Mouse (Mus musculus): Measurements from ENCODE around the gene Map3k13.

Map3k13 gene

DNA sequence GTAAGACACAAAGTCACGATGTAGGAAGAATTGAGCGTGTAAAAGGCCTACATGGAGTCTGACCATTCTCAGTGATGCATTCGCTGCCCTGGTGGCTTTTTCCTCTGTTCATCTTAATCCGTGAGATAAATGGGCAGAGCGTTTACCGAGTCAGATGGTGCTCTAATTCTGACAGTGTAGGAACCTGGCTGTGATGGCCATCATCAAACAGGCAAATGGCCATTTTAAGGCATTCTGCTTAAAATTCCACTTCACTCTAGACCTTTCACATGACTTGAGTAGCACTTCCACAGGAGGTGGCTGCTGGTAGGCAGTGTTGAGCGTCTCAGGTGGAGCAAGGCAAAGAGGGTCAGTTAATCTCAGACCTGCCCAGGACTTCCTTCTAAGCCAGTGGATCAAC, 58.2 kb downstream of the Map3k13 start:
- DNase-seq (ENCODE audit: low spot score), result no peak

DNA sequence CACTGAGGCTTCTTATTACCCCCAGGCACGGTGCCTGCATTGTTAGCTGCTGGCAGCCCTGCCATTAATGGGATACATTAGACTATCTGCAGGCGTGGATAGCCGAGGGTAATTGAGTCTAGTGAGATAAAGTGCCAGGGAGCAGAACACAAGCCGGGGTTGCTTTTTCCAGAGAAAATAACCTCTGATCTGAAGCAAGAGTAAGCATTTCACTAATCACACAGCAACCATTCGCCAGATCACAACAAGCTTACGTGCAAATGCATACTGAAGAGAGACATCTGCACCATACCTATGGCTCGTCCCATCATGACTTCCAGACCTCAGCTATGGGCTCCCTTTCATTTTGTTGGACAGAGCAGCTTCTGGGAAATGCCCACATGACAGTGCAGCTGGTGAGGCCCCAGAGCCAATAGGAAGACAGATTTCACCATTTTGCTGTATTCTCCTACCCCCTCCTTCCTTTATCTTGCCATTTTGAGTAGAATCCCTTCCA, 59.3 kb downstream of the Map3k13 start:
- no peak for DNase-seq (ENCODE audit: low spot score)

DNA sequence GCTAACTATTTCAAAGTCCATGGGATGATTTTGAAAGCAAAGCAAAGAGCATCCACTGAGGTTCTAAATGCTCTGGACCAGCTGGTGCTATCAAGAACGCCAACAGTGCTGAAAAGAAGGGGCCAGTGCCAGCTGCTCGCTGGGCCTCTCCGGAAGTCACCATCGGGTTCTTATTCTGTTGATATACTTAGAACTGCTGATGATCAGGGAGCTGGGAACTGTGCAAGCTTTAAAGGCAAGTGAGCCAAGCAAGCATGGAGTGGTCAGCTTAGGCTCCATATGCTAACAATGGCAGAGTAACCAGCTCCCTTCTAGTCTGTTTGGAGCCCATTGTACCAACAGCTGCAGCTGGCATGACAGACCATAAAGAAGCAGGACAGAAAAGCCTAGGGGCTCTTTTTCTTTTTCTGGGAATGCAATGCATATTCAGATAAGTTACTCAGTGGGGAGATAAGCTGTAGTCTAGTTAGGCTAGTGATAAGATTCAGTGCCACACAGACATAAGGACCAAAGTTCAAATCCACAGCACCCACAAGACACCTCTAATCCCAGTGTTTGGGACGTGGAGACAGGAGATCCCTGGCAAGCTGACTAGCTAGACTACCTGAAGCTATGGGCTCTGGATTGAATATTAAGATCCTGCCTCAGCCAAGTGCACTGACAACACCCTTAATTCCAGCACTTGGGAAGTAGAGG, 60.6 kb downstream of the Map3k13 start:
- DNase-seq (ENCODE audit: low spot score), result no peak

DNA sequence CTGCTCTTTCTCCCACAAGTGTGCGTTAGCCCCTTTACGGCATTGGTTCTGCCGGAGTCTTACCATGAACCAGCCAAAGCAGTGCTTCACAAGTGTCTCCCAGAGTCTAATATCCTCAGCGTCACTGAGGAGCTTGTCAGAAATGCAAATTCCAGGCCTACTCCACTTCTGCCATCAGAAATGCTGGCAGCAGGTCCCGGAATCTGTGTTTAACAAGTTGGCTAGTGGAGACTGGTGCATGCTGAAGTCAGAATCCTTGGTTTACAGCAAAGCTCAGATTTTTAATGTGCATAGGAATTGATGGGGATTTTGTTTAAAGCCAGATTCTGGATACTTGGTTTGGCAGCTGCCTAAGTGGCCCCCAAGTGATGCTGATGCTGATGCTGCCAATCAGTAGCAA, 62.0 kb downstream of the Map3k13 start:
- DNase-seq (ENCODE audit: low spot score), result no peak

DNA sequence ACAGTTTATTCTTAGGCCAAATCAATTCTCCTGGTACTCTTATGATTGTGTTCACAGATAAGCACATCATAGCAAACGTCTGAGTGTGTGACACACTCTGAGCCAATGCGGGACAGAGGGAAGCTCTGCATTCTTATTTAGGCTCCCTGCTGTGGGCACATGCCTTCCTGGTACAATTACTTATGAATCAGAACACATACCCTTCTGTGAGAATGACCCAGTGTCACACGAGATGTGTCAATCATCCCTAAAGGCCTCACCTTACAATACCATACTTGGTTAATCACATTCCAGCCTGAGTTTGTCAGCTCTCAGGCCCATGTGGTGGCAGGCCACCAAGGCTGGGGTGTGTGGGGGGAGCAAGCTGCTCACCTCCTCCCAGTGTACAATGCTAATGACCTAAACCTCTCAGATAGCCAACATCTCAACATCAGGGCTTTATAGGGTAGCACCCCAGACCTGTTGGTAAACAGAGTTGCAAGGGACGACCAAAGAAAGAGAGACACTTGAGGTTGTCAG, 63.0 kb downstream of the Map3k13 start:
- DNase-seq (ENCODE audit: low spot score), result no peak

DNA sequence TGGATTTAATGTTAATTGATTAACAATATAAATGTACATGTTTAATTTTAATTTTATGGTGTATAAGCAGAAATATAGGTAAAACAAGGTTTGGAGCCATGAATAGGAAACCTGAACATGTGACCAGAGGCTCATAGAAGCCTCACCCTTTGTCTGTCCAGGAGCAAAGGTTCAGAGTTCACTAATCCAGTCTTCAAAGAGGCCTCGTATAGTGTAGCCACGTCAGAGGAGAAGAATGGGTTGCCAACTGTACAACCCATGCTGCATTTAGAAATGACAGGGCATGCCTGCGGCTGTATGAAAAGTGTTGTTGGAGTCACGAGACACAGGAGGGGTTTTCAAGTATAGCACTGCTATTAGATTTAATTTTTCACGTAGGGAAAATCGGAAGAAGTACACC, 64.0 kb downstream of the Map3k13 start:
- no peak for DNase-seq (ENCODE audit: low spot score)

DNA sequence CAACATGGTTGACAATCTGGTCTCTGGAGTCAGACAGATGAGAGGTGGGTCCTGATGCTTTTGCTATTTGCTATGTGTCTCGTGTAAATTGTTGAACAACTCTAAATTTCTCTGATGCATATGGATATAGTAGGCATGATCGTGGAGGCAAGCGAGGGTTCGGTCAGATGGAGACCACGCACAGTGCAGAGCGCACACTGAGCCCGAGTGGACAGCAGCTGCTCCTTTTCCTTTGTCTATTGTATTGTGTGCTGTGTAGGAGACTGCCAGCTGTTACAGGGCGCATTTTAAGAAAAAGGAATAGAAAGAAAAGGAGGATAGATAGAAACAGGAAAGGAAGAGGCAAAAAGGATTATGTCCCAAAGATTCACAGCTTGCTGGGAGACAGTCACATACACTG, 64.7 kb downstream of the Map3k13 start:
- no peak for DNase-seq (ENCODE audit: low spot score)

DNA sequence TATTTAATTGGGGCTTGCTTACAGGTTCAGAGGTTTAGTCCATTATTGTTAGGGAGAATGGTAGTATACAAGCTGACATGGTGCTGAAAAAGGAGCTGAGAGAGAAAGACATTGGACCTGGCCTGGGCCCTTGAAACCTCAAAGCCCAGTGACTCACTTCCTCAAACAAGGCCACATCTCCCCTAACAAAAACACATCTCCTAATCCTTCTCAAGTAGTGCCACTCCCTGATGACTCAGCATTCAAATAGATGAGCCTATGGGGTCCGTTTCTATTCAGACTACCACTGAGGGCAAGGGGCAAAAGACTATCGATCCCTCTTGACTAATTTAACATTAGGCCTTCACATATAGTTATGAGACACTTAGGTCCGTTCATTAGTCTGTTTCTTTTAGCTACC, 68.3 kb downstream of the Map3k13 start:
- DNase-seq (ENCODE audit: low spot score), result no peak

DNA sequence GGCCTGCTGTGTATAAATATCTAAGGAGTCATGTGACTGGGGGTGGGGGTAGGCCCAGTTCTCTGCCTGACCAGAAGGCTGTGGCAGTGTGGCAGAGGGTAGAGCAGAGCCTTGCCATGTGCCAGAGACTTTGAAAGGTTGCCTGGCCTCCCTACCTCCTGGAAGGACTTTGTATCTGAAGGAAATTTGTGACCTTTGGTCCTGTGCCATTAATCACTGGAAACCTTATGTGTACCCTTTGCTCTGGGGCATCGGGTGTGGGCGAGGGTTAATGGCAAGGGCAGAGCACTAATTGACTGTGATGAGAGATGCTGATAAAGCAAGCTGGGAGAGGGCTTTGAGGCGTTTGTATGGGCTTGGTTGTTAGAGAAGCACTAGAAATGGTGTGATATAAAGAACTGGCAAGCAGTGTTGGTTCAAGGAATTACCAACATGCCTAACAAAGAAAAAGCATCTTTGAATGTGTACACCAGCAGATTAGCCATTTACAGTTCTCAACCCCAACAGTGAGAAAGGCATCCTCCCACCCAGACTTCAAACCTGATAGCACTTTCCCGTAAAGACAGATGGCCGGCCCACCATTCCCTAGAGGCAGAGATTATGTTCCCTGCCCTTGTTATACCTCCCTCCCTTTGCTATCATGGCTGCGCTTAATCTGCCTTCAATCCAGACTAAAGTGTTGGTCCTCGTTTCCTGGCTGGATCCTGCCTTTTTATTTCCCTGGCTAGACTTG, 71.3 kb downstream of the Map3k13 start:
- no peak for DNase-seq (ENCODE audit: low spot score)

DNA sequence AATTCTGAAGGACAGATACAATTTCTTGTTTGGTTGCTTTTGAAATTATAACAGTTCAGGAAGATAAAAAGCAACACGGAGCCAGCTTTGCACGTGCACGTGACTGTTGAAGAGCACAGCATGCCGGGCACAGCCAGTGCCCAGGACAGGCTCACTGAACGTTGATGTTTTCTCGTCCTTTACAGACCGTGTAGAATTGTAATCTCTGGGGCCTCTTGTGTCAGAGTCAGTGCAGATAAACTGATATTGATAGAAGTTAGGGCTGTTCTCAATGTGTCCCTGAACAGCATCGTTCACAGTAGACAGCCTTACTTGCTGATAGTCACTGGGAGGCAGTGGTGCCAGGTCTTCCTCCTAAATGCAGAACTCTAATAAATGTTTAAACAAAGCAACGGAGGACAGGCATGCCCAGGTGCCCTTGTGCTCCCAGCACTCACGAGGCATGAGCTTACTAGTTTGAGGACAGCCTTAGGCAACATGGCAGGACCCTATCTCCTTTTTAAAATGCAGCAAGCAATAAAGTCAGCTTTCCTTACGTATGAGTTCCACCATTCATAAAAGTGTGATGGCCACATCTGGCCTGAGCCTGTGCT, 71.9 kb downstream of the Map3k13 start:
- no peak for DNase-seq (ENCODE audit: low spot score)

DNA sequence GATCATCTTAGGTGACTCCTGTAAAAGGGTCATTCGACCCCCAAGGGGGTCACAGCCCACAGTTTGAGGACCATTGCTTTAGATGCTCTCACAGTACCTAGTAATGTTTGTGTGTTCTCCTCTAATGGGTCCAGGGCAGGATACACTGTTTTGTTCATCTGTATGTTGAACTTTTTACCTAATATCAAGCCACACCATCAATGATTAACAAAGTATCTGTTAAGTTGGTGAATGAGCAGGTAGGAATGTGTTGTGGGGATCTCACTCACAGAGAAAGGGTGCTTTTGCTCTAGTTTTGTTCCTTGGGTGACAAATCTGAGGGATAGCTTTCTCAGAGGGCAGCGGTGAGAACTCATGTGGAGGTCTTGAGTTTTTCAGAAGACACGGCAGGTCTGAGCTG, 73.6 kb downstream of the Map3k13 start:
- DNase-seq (ENCODE audit: low spot score), result no peak

DNA sequence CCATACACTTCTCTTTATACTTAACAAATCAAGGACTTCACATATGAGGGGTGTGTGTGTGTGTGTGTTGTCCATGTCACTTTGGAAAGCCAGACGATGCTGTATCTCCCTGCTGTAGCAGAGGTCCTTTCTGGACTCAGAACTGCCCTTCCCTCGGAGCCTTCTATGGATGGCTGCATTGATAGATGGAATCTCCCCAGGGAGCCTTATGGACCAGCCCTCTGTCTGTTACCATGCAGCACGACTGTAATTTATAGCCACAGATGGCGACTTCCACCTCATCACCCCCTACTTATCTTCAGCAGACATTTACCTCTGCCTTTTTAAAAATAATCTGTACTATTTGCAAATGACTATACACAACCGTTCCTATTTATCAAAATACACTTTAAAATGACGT, 74.5 kb downstream of the Map3k13 start:
- no peak for DNase-seq (ENCODE audit: low spot score)

DNA sequence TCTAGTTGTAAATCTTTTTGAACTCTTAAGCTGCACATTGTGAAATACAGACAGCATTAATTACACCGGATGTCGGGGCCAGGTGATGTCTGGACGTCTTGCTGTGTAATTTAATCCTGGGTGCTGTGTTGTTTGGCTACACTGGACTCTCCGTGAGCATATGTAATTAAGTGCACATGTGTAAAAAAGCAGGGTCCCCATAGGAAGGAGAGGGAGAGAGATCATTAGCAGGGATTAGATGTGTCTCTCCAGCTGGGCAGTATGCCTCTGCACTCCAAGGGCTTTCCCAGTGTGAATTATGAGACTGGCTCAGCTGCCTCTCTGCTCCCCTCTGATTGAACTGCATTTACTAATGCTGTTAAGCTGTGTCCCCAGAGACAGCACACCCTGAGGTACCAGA, 75.7 kb downstream of the Map3k13 start:
- no peak for DNase-seq (ENCODE audit: low spot score)

DNA sequence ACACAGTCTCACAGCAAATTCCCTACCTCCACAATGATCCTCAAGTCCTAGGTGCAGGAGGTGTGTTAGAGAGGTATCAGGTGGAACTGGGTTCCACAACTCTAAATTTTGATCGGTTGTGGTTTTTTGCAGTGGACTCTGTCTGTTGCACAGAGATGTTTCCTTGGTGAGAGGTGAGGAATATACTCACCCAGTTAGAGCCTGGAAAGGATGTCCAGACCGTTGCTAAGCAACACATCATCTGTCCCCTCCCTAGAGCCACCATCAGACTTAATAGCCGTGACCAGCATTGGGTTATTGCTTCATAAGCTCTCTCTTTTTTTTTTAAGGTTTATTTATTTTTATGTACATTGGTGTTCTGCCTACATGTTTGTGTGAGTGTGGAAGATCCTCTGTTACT, 83.6 kb downstream of the Map3k13 start:
- DNase-seq (ENCODE audit: low spot score), result no peak

DNA sequence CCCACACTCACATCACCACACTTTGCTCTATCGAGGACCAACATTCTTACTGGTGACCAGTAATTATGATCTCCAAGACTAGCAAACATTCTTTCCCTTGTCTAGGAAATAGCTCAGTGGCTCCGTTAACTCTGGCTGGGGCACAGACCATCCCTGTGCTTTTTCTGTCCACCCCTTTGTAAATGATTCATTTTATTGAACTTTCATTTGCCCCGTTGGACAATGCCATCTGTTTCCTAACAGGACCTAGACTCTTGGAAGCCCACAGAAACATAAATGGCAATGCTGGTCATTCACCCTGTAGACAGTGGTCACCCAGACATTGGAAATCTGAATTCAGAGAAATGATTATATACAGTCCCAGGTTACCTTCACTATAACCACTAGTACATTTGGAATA, 84.7 kb downstream of the Map3k13 start:
- no peak for DNase-seq (ENCODE audit: low spot score)

DNA sequence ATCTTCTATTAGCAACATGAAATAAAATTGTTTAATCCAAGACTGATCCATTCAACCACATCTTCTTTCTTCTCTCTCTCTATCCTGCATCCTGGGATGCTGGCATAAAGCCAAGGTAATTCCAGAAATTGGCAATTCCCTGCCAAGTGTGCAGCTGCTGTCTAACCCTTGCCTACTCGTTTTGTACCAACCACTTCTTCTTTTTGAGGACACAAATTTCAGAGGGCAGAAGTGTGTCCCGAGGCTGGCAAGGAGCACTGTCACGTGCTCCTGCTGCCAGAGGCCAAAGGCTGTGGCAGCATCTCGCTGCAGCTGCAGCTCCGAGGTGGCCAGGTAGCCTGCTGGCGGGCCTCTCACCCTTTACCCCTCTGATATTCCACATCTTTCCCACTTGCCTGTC, 87.0 kb downstream of the Map3k13 start:
- DNase-seq (ENCODE audit: low spot score), result no peak

DNA sequence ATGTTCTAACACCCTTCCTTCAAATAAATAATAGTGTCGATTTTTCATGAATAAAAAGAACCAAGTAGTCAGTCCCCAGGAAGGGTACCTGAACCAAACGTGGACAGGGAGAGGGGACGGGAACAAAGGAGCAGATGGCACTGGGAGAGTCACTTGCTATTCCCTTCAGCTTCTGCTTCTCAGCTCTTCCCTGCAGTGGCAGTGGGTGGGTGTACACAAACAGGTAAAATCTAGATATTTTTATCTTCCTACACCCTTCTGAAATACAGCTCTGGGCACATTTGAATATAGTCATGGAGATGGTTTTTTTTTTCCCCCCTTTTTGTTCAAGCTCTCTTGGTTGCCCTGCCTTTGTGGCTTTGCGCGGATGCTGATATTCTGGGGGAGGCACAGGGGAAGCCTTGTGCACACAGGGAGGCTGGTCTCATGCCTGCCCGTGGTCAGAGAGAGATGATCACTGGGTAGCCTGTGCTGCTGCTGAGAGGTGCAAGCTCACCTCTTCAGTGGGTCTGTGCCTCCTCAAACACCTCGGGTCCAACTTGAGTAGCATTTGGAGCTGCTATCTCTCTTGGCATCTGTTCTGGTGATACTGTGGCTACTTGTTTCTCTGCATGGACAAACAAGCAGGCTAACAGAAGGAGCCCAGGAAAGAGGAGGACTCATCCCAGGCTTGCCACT, 87.6 kb downstream of the Map3k13 start:
- DNase-seq (ENCODE audit: low spot score), result no peak

DNA sequence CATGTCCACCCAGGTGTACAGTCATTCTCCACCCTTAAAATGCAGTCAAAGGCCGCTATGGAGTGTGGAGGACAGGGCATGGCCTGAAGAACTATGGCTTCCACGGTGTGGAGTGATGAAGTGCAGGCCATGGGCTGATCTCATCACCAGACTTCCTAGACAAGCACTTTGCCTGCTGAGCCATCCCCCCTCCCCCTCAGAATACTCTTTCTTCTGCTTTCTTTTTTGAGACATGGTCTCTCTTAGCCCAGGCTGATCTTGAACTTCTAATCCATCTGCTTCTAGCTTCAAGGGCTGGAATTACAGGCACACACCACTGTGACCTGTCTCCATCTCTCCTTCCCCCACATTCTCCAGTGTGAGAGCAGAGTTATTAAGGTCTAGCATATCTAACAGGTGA, 93.5 kb downstream of the Map3k13 start:
- DNase-seq (ENCODE audit: low spot score), result no peak

DNA sequence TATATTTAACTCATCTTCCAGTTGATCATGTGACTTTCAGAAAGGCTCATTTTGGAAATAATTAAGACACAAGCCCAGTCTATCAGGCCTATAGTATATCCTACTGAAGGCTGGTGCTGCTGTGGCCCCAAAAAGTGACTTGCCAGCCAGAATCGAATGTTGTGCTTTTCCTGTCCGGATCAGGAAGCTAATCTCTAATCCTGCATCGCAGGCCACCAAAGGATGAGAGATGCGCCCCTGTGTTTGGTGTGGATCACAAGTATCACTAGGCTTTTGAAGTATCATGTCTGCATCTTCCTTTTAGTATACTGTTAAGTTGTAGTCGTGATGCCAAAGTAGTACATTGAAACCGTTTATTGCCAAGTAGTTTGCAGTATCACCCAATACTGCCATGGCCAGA, 99.7 kb downstream of the Map3k13 start:
- DNase-seq (ENCODE audit: low spot score), result no peak

DNA sequence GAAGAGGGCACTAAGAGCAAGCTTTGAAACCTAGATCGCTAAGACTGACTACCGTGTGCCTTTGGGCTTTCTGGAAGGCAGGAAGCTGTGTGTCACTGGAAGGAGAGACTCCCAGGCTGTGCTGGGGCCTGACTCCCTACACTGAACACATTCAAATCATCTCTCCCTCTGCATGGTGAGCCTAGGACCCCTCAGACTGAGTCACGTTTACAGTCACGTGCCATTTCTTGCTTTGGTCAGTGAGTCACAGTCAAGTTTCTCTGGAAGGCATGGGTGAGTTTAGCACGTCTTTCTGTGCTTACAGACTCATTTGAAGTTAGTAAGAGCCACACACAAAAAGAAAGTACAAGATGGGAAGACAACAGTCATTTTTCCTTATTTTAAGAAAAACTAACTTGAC, 107.1 kb downstream of the Map3k13 start:
- no peak for DNase-seq (ENCODE audit: low spot score)

DNA sequence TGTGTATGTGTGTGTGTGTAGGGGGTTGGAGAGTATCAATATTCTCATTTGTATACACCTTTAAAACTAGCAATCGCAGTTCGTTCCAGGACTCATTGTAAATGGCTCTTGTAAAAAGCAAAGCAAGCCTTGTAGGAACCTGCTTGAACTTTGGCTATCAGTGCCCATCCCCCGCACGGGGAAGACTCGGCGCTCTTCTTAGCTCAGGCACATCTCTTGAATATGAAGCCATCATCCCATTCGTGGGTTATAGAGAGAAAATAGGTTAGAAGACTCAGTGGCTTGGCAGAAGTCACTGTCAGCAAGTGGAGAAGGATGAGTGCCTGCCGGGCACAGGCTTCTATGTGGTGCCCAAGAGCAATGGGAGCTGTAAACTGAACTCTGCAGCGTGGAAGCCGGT, 110.5 kb downstream of the Map3k13 start:
- no peak for DNase-seq (ENCODE audit: low spot score)

DNA sequence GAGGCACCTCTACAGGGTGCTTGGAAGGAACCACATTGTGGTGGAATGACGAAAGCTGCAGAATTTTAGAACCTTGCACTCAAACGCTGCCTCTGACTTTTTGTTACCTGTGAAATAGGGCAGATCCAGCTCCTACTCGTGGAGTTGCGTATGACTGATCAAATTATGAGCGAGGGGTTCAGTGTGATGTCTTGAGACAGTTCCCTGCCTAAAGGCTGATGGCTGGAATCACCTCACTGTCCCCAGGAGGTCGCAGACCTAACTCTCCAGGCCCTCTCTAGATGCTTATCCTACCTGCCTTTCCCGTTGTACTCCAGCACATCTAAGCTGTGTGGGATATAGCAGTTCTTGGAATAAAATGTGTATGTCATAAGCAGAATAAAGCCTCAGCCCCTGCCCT, 111.8 kb downstream of the Map3k13 start:
- DNase-seq (ENCODE audit: low spot score), result no peak

DNA sequence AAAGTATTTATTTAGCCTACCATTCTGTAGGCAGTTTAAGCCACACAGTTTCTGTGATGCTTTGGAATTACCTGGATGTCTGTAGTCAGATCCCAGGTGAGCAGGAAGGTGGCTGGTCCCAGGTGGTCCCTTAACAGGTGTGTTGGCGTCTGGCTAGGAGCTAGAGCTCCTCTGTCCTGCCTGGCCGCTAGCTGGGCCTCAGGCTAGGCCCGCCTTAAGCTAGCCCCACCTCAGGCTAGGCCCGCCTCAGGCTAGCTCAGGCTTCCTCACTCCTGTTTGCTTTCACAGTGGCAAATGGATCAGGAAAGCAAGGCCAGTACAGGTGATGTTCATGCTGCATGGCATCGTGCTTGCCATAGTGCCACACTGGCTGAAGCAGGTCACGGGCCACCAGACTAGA, 112.8 kb downstream of the Map3k13 start:
- no peak for DNase-seq (ENCODE audit: low spot score)

Data from testis, postnatal 14 days (tissue).